Mouse (Mus musculus) heart, postnatal 14 days (tissue): ENCODE results near the gene Lgr5. TPM values are rescaled to one million over a fixed set of nuclear protein-coding genes. Genes with fewer than 3 reads are reported as not detected.

Source experiments
- DNase-seq, 2 experiments: peaks; one replicate each; pipeline ENCODE4 v3.0.0; 2021 to 2022
- intact Hi-C: fragments of 180-260 bp; cut with DNase I; formaldehyde crosslinking; loops from one replicate; pipeline ENCODE4 v1.15.1; 2025
- long read RNA-seq, 2 experiments: library from polyadenylated mRNA; stranded (forward); transcript quantifications; one replicate each; pipeline ENCODE4 v2.0.0; 2021
- total RNA-seq, 2 experiments: library from RNA; stranded (reverse); gene quantifications; 2 replicates each; pipeline ENCODE4 v1.2.3; 2021

Lgr5 gene
- total RNA-seq = under 1 TPM; 0.17 to 0.20 TPM
- long read RNA-seq, experiment 1 = 0 reads
- long read RNA-seq, experiment 2 = 0 reads

DNA sequence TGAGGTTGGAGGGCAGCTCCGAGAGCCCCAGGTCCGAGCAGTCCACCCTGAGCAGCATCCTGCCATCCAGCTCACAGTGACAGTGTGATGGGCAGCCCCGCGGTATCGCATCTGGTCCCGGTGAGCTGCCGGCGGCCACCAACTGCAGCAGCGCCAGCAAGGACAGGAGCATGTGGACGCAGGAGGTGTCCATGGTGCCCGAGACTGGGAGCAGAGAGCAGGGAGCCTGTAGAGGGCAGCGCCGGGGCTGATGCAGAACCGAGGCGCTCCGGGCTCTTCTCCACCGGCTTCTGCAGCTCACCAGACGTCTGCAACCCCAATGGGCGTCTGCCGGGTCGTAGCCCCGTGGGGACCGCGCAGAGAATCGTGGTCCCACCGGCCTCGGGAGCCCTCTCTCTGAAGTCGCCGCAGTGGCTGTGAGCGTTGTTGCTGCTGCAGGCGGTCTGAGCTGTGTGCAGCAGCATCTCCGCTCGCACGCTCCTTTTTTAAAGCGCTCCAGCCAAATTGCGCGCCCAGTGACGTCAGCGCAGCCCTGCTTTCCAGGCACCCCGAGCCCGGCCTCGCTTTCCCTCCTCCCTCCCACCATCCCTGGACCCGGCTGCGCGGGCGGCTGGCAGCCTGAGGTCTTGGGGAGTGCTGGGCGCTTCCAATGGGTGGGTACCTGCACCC lies at the start of gene Lgr5:
Lgr5 (minus strand) TSS at position 480 of the 669 bp plus-strand sequence.
- intact Hi-C loops = no loop called here
- DNase-seq = peak; percentile 34 to 37

DNA sequence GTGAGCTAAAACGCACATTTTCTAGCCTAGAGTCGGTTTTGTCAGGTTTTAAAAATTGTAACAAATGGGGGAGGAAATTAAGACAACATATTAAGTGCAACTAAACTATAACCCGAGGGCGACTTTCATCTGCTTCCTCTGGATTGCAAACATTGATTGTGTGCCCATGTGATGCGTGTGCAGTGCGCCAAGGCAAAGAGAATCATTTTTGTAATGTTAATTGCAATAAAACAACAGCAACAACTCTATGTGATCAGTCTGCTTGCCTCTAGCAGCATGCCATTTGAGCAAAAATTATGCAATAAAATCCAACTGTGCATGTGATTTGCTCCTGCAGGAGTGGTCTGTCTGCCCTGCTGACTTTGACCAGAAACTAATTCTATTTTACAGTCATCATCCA lies 39.1 kb upstream of the Lgr5 start:
- no peak for DNase-seq
- intact Hi-C loops = no loop called here

DNA sequence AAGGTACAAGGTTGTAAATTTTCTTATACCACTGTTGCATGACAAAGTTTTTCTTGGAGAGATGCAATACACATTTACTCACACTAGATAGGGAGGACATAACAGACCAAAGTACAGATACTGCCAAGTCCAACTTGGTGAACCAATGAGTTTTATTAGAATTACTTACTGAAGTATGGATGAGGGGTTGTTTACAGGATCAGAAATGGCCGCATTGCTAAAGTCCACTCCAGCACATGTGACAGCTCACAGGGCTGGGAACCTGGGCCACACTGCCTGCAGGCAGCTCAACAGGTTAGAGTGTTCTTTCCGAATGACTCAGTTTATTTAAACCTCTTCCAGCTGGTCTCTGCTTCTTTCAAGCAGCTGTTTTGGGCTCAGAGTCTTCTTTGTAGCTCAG lies 37.4 kb upstream of the Lgr5 start:
- no peak for DNase-seq
- intact Hi-C loops = no loop called here

DNA sequence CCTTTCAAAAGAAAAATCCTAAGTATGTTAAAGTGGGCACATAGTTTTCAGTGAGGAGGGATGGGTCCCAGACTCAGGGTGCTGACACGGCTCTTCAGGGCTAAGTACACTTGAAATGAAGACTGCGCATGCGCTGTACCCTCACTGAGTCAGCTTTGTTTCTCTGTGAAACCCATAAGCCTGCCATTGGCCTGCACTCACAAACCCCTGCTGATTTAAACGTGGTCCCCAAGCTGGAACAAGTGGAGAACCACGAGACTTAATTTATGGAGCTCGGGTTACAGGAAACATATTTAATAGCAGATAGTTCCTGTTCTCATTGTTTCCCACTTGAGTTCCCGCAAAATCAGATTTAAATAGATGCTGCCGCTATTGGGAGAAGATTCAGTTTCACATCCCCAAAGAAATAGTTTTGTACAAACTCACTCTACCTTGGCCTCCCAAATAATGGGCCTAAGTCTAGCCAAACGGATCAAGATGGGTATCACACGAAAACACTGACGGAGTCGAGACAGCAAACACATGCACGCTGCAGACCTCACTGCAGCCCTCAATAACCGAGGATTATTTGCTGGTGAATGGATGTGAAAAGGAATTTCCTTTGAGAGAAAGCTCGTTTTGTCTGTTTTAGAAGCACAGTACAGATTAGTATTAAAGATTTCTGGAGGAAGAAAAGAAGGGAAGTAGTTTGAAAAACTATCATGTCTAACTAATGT lies 36.5 kb upstream of the Lgr5 start:
- DNase-seq = no peak
- intact Hi-C loops = no loop called here

DNA sequence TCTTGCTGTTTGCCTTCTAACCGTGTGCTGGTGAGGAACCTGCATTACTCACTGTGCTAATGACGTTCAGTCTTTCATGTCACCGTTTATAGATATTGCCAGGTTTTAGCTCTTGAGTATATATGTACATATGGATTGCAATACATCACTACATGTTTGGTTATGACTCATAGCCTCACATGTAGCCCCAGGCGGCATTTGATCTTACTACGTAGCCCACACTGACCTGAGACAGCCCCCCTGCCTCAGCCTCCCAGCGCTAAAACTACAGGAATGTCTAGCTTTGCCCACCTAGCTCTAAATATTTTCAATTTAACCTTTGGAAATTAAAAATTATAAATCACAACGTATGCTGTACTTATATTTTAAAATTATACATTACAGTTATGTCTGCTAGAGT lies 35.9 kb upstream of the Lgr5 start:
- DNase-seq = no peak
- intact Hi-C loops = no loop called here

DNA sequence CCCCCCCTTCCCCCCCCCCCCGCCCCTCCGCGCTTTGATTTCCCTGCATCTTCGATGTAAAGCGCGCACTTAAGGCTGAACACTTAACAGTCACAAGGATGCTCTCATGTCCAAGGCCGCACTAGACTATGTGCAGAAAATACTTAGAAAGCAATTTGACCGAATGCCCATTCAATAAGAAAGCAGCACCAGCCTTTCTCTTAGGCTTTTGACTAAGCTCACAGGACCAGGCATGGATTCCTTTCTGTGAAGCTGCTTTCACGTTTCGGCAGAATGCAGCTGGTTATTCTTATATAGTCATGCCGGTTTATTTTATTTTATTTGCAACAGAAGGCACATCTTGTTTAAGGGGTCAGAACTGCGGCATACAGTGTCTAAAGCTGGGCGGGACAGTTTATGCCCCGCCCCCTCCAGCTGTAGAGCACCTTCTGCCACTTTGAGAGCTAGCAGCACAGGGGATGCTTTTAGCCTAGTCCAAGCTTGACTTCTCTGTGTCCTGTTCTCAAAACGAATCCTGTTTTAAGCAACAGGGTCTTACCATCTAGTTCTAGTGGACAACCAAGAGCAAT lies 30.8 kb upstream of the Lgr5 start:
- no peak for DNase-seq
- intact Hi-C loops = no loop called here

DNA sequence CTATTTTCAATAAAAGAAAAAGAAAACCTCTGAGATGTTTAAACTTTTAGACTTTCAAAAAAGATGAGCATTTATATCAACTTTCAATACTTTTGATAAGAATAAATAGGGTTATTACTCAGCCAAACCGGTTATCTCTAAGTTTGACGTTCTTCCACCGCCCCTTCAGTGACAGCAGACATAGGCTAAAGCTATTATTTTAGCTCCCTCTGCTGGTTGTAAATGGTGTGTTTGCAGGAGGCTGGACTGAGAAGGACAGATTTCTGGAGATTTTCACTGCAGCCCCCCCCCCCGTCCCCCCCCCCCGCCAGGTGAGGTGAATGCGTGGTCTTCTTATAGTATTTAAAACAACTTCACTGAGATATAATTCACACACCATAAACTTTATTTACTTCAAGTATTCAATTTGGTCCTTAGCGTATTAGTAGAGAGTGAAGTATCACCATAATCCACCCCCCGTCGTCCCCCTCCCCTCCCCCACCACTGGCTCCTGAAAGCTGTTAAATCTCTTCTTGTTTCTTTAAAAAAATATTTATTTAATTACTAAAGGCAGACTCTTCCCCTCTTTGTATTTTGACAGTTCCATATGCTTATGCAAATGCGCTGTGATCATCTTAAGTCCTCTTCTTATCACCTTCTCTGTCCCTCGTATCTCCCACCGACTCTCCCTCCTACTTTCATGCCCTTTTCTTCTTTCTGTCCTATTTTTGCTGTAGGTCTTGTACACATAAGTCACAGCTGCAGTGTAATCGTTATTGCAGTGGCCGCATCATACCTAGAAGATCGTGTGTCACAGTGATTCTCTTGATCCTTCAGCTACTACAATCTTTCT lies 30.1 kb upstream of the Lgr5 start:
- peak; percentile 3 to 29 for DNase-seq

DNA sequence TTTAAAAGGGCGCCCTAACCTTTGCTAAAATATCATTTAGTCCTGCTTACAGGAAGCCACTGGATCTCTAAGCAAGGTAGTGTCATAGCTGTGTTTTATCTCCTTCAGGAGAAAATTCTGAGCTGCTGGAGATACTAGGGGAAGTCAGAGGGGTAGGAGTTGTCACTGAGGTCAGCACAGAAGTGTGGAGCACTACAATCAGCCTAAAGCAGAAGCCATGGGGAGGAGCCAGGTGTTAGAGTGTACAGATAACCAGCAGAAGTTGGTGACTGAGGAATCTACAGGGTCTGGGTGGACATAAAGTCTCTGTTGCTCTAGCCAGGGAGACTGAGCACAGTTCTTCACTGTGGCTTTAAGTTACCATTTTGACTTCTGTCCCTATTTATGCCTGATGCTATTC lies 8.2 kb upstream of the Lgr5 start:
- intact Hi-C loops = no loop called here
- no peak for DNase-seq

More for the DNA sequence above, 30.1 kb upstream of the Lgr5 start:
- intact Hi-C loops = loop anchor here (2.0 kb wide), 2 partner anchors 211 to 295 kb away; no protein-coding TSS in a partner anchor

DNA sequence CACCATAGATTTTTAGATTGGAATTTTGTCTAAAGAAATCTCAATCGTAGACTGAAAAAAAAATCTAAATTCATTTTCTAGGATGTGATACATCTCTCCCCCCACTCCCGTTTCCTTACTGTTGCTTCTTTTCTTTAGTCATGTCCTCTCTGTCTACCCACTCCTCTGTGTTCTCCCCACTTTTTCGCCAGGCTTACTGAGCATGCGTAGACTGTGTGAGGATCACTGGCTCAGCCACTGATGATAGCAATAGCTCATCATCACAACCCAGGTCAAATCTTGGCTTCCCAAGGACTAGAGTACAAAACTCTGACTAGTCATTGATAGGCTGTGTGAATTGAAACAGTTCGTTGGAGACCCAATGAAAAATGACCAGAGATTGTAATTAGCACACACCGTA lies 6.1 kb upstream of the Lgr5 start:
- intact Hi-C loops = no loop called here
- DNase-seq = no peak

DNA sequence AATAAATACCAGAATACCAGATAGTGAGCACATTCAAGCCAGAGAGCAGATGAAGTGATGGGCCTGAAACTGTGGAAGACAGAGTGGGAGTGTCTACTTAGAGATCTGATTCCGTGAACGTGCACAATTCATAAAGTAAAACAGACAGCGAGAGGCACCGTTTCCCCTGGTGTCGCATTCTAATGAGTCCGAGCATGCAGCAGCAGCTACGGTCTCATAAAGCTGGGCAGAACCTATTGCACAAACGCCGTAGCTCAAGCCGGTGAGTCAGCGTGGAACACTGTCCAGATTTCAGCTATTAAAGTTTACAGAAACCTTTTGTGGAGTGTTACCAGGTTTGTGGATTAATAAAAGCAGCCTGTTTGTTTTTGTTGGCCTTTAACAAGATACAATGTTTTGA lies 5.6 kb upstream of the Lgr5 start:
- DNase-seq = no peak
- intact Hi-C loops = no loop called here

DNA sequence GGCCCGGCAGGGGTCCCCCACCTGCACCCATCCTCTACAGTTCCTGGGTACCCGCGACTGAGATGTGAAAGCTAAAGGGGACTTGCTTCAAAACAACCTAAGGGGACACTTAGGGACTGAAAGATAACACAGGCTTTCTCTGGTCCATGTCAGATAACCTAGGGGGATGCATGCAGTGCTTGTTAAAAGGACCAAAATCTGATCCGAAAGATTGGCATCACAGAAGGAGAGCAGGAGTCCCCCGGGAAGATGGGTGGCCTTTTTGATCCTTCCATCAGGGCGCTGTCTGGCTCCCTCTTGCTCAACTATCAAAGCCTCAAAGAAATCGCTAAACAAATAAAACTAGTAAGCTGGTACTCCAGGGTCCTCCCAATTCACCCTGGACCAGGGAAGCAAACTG lies 399 bp upstream of the Lgr5 start:
- DNase-seq = no peak
- intact Hi-C loops = no loop called here

DNA sequence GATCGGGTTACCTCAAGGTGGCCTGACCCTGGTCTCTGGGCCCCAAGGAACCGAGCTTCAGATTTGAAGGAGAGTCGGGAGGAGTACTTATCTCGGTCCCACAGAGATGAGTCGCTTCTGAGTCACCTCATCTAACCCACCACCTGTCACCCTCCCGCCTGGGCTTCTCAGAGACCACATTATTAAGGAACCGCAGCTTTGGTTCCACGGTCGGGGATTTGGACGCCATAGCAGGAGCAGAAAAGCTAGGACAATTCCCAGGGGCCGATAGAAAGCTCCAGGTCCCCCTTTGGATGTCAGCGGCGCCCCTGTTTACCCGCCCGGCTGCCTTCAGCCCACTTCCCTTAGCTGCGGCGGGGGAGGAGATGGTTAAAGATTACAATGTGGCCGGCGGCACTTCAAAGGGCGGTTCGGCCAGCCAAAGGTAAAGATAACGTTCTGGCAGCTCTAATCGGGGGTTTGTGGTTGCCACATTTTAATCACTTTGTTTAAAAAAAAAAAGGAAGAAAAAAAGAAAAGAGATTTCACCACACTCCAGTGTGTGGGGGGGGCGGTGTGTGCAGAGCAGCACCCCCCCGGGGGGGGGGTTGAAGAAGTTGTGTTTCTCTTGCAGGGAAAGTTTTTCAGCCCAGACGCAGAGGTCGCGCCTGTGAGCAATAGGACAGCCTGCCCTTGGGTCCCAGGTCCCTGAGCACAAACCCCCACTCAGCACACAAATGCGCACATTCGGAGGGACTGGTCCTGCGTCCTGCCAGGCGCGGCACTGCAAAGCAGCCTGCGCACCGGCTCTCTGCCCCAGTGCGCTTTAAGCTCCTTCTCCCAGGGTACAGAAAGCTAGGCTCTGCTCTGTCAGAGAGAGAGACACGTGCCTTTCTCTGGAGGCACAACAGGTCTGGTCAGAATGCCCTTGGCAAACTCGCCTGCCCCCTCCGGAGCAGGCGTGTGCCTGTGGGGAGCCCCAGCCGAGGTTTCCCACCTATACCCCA lies 1.0 kb downstream of the Lgr5 start:
- intact Hi-C loops = no loop called here
- DNase-seq = no peak

DNA sequence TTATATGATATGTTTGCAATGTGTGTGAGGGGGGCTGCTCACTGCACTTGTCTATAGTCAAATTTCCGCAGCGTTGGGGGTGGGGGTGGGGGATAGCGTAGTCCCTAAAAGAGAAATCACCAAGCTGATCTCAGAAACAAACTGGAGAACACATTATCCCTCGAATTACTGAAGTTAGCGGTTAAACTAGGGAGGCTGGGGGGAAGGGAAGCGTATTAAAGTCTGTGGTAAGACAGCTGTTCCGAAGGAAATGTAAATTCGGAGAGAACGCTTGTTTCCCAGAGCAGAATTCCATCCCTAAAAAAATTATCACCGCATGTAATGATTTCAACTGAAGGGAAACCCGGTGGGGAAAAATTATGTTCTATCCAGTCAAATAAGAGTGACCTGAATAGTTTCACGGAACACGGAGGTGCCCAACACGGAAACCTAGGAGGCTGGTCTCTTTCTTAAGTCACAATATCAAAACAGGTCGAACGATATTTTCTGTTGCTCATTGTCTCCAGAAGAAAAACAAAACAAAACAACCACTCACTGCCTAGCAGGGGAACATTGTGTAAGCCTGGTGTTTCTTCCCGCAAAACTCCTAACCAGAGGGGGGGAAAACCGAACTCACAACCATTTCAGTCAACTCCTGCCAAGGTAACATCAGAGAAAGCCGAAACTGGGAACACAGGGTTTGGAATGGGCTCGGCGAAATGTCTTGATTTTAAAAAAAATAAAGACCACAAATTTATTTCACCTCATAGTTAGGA lies 1.9 kb downstream of the Lgr5 start:
- intact Hi-C loops = no loop called here
- DNase-seq = no peak

DNA sequence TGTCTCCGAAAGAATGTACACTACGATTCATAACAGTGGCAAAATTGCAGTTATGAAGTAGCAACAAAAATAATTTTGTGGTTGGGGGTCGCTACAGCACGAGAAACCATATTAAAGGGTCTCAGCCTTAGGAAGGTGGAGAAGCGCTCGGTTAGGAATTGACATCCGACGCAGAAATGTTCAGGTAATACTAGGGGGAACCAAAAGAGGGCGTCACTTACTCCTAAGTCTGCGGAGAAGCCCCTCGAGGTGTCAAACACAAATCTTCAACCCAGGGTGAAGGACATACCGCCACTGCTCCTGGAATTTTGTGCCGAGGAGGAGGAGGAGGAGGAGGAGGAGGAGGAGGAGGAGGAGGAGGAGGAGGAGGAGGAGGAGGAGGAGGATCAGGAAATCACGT lies 2.9 kb downstream of the Lgr5 start:
- intact Hi-C loops = no loop called here
- DNase-seq = no peak

DNA sequence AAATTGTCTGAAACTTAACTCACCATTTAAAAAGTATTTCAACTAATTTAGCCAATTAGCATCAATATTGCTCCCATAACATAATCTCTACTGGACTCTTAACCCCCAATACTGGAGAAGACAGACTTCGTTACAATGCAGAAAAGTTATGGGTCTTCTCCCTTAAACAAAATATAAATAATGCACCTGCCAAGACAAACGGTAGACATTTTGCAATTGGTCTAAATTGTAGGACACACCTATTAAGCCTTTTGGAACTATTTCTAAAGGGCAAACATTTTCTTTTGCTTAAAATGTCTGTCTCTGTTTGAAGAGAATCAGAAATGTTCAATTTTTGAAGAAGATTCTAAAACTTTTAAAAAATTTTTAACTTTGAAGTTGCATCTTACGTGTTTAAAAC lies 4.5 kb downstream of the Lgr5 start:
- DNase-seq = no peak
- intact Hi-C loops = no loop called here

DNA sequence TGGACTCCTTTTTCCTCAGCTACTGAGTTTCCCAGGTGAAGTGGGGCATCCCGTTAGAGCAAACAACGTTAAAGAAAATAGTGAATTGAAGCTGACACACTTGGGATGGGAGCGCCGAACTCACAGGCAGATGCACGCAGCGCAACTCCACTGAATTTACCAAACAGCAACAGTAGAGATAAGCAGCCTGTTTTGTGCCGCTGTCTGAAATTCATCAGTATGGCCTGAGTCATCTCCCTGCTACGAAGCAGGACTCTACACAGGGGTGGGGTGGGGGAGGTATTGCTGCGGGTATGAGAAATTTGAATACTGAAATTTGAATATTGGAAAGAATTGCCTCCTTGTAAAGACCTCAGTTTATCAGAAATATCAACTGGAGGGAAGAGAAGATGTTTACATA lies 5.6 kb downstream of the Lgr5 start:
- intact Hi-C loops = no loop called here
- DNase-seq = no peak

DNA sequence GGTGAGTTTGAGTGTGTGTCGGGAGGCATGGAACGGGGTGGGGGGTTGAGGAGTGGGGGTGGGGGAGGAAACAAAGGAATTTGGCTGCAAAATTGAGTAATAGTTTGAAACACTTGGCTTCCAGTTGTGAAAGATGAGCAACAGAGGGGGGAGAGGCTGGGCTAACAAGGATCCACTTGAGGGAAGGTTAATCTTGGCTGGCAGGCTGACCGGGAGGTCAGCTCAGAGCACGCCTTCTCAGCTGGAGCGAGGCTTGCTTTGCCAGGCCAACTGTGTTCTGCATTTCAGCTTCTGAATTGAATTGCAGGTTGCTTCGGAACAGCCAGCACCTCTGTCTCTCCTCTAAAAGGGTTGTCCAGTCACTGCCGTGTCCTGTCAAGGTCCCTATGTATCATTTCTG lies 8.1 kb downstream of the Lgr5 start:
- DNase-seq = no peak
- intact Hi-C loops = no loop called here

DNA sequence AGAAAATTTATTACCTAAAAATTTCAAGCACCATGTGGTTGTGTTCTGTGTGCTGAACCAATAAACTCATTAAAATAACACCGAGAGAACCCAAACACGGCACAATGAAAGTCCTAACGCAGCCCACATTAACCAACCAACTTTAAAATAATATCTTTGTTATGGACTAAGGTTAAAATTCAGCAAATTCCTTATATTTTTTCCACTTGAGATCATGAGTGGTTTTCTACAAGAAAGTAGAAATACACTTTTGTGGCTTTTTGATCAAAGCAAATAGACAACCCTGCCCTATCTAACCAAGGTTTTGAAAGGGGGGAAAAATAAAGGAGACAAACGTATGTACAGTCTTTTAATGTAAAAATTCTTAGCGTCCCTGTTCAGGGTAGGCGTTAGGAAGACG lies 8.5 kb downstream of the Lgr5 start:
- no peak for DNase-seq
- intact Hi-C loops = no loop called here

DNA sequence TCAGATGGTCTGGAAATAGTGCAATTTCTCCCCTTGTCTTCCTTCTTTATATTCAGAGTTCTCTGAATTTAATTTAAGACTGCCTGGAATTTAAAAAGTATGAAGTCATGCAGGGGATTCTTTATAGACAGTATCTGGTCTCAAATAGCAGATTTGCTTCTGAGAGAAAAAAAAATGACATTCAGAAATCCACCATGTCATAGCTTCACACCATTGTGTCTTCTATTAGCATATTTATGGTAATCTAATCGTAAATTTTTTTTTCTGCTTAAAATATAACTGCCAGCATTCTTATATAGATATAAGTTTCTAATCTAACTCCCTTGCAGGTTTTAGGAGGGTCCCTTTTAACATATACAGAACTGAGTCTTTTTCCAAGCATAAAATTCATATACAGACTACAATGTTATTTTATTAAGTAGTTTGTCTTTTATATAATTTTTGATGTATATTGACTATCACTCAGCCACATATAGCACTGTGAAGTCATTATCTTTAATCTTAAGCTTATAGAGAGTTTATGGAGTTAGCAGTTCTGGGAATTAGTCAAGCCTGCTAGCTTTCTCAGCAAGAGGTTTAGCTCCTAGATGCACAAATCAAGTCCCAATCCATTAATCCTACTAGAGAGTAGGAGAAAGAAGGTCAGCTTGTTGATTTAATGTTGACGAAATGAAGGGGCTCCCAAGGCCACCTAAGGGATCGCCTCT lies 15.7 kb downstream of the Lgr5 start:
- no peak for DNase-seq
- intact Hi-C loops = no loop called here
